Mouse (Mus musculus) adrenal gland, adult 2 months (tissue): ENCODE data around the gene Gm9964. TPM values are rescaled to one million over a fixed set of nuclear protein-coding genes. Genes with fewer than 3 reads are reported as not detected.
"Not testable (repeated sequence)": the region's sequence is repeated elsewhere in the genome, so short reads cannot be mapped to it uniquely, and the experiment has no call there.

Source experiments
- DNase-seq: peaks from one replicate; pipeline ENCODE4 v3.0.0; 2021
- polyA plus RNA-seq: library from polyadenylated mRNA; depleted of rRNA; stranded (reverse); fragments of >200 nt; gene quantifications from 2 replicates; pipeline ENCODE4 v1.2.3, GENCODE M21; 2012
- total RNA-seq, 2 experiments: library from RNA; stranded (reverse); gene quantifications; 2 replicates each; pipeline ENCODE4 v1.2.3; 2021

Gene Gm9964
- total and polyA plus RNA-seq, 3 experiments = not detected

- no peak for DNase-seq
Observed at GRCm38 (mm10) chr11:79299719-79300431, 3.2 kb upstream of the Gm9964 start.

- no peak for DNase-seq
Observed at GRCm38 (mm10) chr11:79296167-79296566, 539 bp downstream of the Gm9964 start.

GRCm38 (mm10) chr11:79293971-79294370, 2.7 kb downstream of the Gm9964 start:
- DNase-seq = no peak

GRCm38 (mm10) chr11:79293025-79293424, 3.7 kb downstream of the Gm9964 start:
- no peak for DNase-seq

GRCm38 (mm10) chr11:79292130-79292529, 4.6 kb downstream of the Gm9964 start:
- DNase-seq = no peak

- DNase-seq = no peak
Observed at GRCm38 (mm10) chr11:79291651-79292050, 5.1 kb downstream of the Gm9964 start.

- peak; percentile 45 for DNase-seq
Observed at GRCm38 (mm10) chr11:79290473-79290872, 6.2 kb downstream of the Gm9964 start.

GRCm38 (mm10) chr11:79288913-79289640, 7.6 kb downstream of the Gm9964 start:
- no peak for DNase-seq

- DNase-seq = no peak
Observed at GRCm38 (mm10) chr11:79288278-79288843, 8.3 kb downstream of the Gm9964 start.

- peak; percentile 29 for DNase-seq
Observed at GRCm38 (mm10) chr11:79287447-79287846, 9.3 kb downstream of the Gm9964 start.

GRCm38 (mm10) chr11:79286305-79286799, 10.4 kb downstream of the Gm9964 start:
- no peak for DNase-seq

GRCm38 (mm10) chr11:79283350-79284030, 13.2 kb downstream of the Gm9964 start:
- no peak for DNase-seq

- DNase-seq = peak; percentile 36
Observed at GRCm38 (mm10) chr11:79281396-79281795, 15.3 kb downstream of the Gm9964 start.

- DNase-seq = no peak
Observed at GRCm38 (mm10) chr11:79279732-79280405, 16.8 kb downstream of the Gm9964 start.

GRCm38 (mm10) chr11:79273757-79274156, 22.9 kb downstream of the Gm9964 start:
- DNase-seq = no peak

GRCm38 (mm10) chr11:79273039-79273438, 23.7 kb downstream of the Gm9964 start:
- DNase-seq = no peak

GRCm38 (mm10) chr11:79267171-79267570, 29.5 kb downstream of the Gm9964 start:
- DNase-seq = no peak

- no peak for DNase-seq
Observed at GRCm38 (mm10) chr11:79264376-79264775, 32.3 kb downstream of the Gm9964 start.

- not testable (repeated sequence) for DNase-seq
Observed at GRCm38 (mm10) chr11:79260126-79260525, 36.6 kb downstream of the Gm9964 start.

- DNase-seq = no peak
Observed at GRCm38 (mm10) chr11:79258738-79259137, 38.0 kb downstream of the Gm9964 start.

GRCm38 (mm10) chr11:79254391-79255098, 42.2 kb downstream of the Gm9964 start, which contains the start of gene Wsb1:
Wsb1 (minus strand) TSS chr11:79254671.
- DNase-seq = peak; percentile 94
